Mouse (Mus musculus) liver, adult (tissue): ENCODE data around the gene Tuba1a.

ENCODE experiments used
- GATA4 ChIP-seq: IDR thresholded peaks from 2 replicates; pipeline ENCODE4 v1.6.1; 2014; ENCODE audit warnings: mild to moderate bottlenecking, low read length; ENCODE audit not compliant: insufficient replicate concordance

Tuba1a gene

DNA sequence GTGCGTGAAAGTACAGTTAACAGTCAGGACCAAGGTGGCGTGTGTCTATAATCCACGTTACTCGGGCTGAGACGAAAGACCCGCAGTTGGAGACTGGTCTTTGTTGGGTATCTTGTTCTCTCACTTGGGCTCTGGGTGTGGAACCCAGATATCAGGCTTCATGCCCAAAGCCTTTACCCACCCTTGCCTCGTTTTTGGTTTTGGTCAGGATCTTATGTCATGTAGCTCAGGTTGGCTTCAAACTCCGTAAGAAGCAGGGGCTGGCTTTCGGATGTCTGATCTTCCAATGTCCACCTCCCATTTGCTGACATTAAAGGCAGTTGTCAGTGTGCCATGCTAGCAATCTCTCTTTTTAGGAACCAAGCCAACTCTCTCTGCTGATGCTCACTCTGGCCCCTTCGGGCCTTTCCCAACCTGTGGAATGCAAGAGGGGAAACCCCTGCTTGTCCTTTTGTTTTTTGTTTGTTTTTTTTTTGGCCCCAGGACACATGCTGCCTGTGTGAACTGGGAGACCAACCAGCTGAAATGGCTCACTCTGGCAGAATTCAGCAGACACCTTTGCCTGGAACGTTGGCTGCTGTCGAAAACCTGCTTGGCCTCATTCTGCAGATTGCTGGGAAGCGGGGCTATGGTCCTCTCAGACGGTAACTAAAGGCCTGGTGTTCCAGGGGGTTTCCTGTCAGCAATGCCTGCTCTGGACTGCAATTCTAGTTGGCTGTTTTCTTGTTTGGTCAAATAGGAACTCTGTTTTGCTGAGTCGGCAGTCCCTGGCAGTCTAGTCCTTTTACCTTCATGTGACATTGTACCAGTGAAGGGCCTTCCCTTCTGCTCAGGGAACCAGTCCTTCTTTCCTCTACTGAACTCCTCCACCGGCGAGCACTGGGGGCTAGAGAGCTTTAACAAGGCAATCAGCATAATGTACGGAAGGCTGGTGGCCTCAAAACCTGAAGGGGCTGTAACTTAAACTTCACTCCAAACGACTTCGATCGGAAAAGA is 23.6 kb upstream of the Tuba1a start:
- no peak for TF ChIP-seq GATA4

DNA sequence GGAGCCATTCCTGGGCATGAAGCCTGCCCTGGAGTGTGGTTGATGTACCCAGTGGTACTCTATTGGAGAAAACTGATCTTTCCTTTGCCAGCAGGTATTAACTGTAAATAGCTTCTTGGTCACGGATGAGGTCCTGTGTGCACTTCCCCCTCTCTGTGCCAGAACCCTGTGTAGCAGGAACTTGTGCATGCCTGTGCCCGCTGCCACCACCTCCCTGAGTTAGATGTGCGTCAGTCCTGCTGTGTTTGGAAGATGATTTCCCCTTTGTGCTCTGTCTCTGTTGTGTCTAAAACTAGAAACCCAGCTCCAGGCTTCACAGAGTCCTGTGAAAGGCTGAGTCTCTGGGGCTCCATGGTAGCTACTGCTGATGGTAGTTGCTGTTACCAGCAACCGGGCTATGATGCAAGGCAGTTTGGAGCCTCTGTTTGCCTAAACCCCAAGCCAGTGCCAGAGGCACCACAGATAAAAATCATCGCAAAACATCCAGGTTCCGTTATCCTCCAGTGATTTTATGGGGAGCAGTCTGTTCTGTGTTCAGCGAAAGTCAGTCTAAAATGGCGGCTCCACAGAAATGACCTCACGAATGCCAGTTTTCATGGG is 19.6 kb upstream of the Tuba1a start:
- TF ChIP-seq GATA4 = no peak

DNA sequence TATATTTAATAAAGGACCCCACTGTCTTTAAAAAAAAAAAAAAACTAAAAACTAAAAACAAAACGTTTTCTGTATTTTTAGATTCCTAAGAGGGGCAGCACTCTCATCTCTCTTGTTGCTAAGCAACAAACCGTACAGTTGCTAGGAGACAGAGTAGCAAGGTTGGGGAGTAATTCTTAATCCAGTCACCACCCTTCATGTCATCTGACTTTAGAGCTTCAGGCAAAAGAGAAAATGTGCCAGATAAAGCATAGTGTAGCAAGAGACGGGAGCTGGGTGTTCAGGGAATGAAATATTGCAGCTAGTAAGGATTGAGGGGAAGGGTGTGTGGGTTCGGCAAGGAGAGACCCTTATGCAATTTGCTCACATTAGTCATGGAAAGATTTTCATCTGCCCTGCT is 17.6 kb upstream of the Tuba1a start:
- no peak for TF ChIP-seq GATA4

DNA sequence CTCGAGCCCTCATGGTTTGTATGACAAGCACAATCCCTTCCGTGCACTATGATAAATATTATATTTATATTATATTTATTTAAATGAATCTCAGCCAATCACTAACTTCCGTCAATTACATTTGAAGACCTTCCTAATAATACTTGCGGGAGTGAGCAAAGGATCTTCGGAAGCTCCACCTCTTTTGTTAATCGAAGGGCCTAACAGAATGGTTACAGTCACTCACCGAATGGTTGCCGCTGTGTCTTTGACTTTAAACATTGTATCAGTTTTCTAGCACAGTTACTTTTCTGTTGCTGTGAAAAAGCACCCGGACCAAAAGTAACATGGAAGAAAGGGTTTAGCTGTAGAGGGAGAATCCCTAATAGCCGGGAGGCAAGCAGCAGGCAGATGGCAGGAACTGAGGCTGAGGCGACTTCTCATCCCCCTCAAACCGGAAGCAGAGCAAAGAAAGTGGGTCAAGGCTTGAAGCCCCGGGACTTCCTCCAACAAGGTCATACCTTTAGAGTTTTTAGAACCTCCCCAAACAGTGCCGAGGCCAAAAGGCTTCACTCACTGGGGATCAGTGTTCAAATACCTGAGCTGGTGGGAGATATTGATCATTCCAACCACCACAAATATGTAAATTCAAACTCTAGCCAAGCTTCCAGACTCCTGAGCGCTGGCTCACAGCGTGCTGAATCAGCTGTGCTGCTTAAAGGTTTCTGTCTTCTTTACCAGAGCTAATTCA is 16.0 kb upstream of the Tuba1a start:
- no peak for TF ChIP-seq GATA4

DNA sequence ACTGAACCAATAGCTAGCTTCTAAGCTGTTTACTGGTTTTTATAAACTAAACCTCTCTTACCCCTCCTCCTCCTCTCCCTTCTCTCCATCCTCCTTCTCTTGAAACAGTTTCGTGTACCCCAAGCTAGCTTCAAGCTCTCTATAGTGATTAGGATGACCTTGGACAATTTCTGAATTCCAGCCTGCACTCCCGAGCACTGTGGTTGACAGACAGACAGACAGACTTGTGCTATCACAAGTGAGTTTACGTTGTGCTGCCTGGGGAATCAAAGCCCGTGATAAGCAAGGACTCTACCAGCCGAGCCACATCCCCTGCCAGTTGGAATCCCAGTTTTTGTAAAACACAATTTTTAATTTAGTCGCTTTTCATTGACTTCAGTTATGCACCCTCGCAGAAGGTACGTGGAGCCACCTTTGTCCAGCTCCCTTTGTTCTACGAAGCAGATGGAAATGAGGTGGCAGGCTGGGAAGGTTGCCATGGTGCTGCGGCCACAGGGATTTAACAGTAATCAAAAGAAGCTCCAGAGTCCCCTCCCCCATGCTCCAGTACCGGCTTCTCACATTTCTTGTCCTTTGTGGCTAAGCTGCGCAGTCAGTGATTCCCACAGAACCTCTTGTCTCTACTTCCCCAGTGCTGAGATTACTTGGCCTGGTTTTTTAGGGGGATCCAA is 15.3 kb upstream of the Tuba1a start:
- no peak for TF ChIP-seq GATA4

DNA sequence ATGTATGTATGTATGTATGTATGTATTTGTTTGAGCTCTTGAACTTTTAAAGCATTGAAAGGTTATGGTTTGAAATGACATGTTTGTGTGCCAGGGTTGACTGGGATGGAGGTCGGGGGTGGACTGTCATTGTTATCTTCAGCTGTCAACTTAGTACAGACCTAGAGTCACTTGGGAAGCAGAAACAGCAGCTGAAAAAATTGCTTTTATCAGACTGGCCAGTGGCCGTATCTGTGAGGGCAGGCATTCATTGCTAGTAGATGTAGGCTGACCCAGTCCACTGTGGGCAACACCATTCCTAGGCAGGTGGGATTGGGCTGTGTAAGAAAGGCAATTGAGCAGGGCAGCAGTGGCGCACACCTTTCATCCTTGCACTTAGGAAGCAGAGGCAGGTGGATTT is 6.0 kb upstream of the Tuba1a start:
- TF ChIP-seq GATA4 = no peak

DNA sequence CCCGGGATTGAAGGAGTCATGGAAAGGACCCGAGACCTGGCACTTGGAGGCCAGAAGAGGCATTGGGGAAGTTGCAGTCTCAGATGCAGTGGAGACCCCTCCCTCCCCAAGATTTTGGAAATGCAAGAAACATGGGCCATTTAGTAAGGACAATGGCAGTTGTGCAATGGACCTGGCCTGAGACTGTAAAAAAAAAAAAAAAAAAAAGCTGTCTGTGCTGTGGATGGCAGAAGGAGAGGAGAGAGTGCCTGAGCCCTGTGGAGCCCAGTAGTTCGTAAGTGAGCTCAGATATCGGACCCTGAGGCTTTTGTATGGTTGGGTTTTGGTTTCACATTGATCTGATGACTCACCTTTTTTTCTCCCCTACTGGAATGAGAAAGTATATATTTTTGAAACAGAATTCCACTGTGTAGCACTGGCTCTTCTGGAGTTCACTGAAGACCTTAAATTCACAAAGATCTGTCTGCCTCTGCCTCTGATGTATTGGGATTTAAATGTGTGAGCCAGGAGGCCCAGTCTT is 5.5 kb upstream of the Tuba1a start:
- no peak for TF ChIP-seq GATA4

DNA sequence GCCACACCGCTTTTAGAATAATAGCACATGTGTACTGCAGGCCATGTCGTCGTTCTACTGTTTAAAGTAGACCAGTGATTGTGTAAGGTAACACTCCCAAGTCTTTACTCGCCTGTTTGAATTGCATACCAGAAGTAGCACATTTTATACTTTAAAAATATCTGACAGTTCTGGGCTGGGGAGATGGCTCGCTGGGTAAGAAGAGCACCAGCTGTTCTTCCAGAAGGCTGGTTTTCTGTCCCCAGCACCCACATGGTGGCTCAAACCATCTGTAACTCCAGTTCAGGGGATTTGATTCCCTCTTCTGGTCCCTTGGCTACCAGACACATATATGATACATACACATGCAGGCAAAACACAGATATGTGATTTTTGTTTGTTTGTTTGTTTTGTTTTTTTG is 4.0 kb upstream of the Tuba1a start:
- TF ChIP-seq GATA4 = no peak

DNA sequence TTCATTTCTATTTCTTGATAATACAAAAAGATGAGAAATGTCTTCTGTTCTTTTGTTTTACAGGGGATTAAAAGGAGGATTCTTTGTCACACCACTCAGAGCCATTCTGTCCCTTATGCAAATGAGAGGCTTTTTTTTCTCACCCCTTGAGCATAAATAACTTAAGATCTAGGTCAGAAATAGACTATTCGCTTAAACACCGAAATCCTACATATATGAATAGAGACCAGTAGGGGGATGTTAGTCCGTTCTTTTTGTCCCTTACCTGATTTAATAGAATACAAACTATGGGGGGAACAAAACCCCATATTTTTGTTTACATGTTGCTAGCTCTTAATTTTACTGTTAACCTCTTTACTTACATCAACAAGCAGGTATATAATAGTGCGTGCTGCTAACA is 2.5 kb upstream of the Tuba1a start:
- TF ChIP-seq GATA4 = no peak

DNA sequence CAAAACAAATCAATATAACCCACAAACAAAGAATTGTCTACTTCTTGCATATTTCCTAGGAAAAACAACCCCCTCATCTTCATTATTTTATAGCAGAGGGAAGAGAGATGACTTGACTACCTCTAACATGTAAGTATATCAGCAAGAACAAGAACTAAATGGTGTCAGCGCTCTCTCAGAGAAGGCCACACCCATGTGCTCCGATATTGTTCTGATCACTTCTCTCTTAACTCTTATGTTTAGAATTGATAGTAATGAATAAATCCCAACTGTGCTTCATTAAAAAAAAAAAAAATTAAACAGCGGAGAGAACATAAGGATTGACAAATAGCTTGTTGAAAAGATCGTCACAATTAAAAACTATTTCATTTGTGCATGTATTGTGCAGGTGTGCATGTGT is 1.8 kb upstream of the Tuba1a start:
- no peak for TF ChIP-seq GATA4

DNA sequence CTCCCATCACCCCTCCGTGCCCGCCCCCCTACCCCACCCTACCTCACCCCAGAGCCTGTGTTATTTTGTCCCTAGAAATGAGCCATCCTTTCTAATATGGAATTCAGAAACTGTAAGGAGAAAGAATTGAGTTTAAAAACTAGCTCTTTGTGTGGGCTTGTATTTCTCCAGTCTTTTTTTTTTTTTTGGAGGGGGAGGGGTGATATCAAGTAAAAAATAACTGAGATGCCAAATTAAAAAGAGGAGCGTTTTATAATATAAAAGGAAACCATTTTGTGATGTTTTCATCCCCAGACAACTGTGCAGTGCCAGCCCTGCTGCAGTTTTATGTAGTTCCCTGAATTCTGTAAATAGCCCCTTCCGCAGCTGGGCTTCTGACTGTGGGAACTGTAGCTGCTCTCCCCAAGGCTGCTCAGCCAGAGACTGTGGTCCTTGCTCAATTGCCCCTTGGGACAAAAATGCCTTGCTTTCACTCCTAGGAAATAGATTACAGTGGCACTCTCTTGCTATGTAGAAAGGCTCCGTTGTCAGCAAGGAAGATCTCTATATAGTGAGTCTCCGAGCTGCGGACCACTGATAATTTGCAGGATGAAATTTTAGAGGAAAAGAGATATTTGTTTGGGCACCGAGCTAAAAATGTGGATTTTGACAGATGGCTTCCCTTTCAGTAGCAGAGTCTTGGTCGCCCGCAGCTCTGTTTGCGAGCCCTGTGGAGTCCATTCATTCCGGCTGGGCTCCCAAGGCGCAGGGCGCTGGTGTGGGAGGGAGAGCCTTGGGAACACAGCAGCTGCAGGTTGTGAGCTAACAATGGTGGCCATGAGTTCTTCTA is 1.1 kb upstream of the Tuba1a start:
- TF ChIP-seq GATA4 = no peak

DNA sequence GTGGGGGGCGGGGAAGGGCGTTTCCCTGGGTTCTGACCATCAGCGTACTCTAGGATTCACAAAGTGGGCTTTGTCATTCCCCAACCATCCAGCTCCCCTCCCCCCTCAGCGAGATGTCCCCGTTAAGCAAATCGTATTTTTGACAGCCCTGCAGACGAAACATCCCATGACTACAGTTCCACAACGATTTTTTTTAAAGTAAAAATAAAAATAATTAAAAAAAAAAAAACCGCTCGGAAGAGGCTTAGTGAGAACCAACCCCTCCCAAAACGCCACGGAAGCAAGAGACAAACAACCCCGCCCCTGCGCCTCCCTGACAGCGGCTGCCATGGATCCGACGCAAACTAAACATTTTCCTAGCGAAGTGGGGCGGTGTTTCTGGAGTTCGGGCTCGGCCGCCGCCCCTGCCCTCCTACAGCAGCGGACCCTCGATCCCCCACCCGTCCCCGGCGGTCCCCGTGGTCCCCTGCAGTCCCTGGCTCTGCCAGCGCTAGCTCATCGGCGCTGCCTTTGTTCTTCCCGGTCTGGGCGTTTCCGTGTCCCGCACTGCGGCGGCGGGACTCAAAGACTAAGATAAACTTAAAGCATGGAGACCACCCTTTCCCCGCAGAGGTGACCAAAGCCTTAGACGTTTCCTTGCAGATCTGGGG is 627 bp downstream of the Tuba1a start:
- no peak for TF ChIP-seq GATA4

DNA sequence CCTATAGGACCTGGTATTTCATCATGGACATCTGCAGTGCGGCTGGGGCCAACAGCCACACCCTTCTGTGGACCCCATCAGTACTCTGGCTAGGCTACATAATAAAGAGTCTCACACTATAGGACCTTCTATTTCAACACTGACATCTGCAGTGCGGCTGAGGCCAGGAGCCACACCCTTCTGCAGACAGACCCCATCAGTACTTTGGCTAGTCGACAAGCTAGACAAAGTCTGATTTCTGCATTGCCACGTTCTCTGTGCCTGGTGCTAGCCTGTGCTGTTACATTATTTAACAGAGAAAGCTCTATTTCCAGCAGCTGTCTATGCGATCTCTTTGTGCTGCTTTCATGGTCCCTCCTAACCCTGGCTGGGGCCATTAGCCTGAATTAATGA is 1.4 kb downstream of the Tuba1a start:
- no peak for TF ChIP-seq GATA4

DNA sequence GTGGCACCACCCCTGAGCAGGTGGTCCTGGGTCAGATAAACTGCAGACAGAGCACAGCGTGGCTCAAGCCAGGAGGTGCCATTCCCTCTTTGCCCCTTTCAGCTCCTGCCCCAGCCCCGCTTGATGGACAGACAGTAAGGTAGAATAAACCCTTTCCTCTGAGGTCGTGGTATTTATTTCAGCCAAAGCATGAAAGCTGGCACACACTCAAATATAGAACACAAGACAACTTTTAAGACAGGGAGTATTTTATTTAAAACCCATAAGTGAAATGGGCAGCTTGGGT is 4.0 kb downstream of the Tuba1a start:
- TF ChIP-seq GATA4 = no peak
